Mouse (Mus musculus) left cerebral cortex, adult 9 months (tissue): ENCODE data around the gene Rabgap1l.

Experiments
- DNase-seq, 2 experiments: peaks; one replicate each; pipeline ENCODE4 v3.0.0; 2022; ENCODE audit warnings: low spot score in 2 of 2

Gene Rabgap1l

DNA sequence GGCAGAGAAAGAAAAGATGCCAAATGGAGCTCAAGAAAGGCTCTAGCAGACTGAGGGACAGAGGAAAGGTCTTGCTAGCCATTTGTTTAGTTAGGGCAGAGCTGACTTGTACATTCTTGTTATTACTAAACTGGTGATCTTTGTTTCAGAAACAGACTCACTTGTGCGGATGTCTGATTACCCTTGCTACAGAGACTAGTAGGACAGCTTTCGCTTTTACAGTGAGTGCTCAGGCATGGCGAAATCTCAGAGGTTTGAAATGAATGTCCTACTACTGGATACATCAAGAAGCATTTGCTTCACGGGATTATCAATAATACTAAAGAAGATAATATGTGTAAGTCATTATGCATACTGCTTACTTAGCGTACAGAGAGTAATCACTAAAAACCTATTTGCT, 548.3 kb downstream of the Rabgap1l start:
- no peak for DNase-seq

DNA sequence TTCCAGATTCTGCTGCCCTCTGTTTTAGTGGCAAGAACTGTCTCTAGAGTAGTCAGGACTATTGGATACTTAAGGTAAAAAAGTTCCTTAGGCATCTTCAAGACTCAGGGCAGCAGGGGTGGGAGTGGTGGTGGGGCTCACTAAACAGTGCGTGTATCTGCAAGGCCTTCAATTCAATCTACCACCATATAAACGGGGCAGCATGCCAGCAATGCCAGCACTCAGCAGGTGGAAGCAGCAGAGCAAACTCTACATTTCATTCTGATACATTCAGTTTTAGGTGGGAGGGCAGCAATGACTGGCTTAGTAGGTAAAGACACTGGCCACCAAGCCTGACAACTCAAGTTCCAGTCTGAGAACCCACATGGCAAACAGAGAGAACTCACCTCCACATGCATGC, 552.9 kb downstream of the Rabgap1l start:
- DNase-seq, result no peak

DNA sequence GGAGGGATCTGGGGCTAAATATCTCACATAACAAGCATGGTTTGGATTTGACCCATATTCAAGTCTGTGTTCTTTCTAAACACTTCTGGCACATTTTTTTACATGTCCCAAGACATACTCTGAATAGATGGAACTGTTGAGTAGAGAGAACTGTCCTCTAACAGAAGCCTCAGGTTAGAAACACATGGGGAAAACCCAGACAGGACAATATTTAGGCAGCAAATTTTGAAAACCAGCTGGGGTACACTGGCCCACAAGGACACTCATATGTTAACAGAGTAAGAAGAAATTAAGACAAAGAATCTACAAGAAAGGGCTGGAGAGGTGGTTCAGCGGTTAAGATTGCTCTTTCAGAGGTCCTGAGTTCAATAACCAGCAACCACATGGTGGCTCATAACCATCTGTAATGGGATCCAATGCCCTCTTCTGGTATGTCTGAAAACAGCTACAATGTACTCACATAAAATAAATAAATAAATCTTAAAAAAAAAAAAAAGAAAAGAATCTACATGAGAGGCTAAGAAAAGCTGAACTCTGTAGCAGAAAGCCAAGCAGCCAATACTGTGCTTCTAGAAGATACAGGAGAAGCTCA, 554.1 kb downstream of the Rabgap1l start:
- DNase-seq, result no peak

DNA sequence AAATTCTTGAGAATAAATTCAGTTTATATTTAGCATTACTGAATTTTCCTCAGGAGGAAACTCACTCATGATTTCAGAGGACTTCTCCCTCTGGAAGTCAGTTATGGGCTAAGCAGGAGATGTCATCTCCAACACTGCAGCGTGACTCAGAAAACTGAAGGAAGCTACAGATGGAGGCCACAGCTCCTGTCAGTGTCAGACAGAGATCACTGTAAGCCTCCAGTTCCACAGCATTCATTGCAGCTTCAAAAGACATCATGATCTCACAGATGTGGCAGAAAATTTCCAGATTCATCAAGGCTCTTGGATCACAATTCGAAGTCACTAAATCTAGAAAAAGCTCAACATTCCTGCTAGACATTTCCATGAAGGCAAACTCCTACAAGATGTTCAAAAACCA, 555.0 kb downstream of the Rabgap1l start:
- DNase-seq, result no peak

DNA sequence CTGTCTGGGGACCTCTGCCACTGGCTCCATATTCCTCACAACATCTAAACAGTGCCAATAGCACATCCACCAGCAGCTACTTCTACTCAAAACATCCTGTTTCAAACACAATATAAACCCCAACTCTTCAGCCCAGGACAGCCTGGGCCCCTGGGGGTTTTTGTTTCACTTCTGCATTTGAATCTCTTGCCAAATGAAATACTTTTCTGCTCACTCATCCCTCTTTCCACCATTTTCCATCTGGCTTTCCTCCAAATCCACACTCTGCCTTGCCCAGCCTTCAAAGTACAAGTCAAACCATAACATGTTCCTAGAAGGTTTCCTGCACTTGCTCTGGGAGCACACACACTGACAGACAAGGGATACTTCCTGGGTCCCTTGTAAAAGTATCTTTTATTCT, 559.1 kb downstream of the Rabgap1l start:
- DNase-seq, result no peak

DNA sequence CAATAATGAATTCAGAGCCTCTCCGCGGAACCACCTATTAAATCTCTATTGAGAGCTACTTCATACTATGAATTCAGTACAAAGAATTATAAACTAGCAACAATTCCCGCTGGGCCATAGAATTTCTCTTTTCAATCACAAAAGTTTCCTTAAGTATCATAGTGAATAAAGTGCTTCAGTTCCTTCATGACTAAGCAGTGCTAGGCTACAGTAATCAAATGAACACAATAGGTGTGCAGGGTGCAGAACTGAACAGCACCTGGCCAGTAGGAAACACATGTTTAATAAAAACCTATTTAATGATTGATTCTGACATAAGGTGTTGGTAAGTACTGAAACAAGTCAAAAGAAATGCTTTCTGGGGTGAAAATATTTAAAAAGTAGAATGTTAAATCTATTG, 560.9 kb downstream of the Rabgap1l start:
- no peak for DNase-seq

DNA sequence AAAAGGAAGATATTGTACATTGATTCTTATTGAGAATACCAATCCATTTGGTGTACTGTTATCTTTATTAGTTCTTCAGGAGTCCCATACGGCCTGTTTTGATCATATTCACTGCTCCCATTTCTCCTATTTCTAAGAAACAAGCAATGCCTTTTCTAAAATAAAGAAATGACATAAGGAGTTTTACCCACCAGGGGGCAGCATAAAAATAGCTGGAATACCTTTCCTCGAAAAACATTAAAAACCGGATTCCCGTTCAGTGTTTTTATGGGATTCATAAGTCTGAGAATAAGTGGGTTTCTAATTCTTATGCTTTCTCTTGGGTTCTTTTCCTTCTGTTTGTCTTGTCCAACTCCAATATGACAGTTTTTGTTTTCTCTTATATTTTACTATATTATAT, 562.0 kb downstream of the Rabgap1l start:
- DNase-seq, result peak in 1 of 2 experiments; percentile 56

DNA sequence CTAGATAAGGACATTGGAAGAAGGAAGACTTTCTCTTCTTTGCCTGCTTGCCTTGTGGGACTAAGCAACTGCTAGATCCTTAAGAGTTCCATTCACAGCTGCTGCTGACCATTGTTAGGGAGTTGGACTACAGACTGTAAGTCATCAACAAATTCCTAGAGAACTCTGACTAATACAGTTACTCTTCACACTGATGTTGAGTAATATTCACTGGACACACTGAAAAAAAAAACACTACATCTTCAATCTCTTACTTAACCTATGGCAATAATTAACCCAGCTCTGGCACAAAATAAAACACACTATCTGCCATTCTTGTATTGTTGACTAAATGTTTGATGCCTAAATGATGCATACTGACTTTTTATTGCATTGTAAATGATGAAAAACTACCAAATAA, 565.2 kb downstream of the Rabgap1l start:
- no peak for DNase-seq

DNA sequence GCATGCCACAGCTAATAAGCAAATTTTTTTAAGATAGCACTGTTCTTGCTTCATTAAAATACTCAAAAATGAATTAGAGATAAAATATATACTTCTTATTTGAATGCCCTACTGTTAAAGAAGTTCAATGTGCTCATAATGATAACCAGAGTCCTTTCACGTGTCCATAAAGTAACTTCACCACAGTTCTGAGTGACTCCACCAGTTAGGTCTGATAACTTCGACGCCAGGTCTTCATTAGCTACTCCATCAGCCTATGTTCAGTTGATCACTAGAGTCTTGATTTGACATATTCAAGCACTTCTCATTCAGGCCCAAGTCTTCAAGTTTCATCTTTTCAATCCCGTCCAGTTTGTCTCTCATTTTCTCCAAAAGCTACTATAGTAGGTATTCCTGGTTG, 565.8 kb downstream of the Rabgap1l start:
- DNase-seq, result no peak

DNA sequence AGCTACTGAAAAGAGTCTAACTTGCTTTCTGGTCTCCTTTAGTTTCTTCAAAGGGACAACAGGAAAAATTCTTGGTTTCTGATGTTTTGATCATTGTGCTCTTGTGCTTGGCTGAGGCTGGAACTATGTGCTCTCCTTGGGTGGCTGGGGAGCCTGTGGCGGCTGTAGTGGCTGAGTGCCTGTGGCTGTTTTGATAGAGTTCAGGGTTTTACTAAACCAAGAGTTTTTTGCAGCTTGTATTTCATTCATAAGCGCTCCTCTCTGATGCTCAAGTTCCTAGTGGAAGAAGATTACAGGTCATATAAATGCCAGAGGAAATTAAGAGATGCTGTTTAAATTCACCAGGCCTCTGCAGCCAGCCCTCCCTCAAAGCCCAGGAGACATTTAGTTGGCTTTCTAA, 568.9 kb downstream of the Rabgap1l start:
- DNase-seq, result no peak

DNA sequence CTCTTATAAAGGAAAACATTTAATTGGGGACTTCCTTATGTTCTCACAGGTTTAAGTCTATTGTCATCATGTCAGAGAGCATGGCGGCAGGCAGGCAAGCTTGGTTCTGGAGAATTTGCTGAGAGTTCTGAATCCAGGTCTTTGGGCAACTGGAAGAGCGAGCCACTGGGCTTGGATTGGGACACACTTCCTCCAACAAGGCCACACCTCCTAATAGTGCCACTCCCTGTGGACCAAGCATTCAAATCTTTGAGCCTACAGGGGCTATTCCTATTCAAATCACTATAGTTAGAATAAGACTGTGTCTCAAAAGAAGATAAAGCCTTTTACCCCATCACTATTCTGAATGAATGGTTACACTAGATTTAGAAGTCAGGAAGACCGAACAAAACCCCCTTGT, 575.1 kb downstream of the Rabgap1l start:
- DNase-seq, result no peak

DNA sequence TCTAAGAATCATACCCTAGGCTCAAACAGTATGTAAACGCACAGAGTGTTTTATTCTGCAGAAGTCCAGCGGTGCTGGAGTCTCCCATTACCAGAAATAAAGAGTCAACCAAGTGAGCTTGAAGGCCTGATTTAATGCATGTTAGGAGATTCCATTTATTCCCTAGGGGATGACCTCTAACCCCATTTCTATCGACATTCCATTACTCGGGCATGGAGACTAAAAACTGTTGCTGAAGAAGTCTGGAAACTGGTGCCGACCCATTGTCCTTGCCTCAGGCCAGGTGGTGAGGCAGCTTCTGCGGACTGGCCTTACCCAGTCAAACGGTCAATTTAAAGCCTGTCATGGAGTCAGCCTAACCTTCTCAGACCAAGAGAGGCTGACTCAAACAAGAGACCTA, 578.8 kb downstream of the Rabgap1l start:
- no peak for DNase-seq

DNA sequence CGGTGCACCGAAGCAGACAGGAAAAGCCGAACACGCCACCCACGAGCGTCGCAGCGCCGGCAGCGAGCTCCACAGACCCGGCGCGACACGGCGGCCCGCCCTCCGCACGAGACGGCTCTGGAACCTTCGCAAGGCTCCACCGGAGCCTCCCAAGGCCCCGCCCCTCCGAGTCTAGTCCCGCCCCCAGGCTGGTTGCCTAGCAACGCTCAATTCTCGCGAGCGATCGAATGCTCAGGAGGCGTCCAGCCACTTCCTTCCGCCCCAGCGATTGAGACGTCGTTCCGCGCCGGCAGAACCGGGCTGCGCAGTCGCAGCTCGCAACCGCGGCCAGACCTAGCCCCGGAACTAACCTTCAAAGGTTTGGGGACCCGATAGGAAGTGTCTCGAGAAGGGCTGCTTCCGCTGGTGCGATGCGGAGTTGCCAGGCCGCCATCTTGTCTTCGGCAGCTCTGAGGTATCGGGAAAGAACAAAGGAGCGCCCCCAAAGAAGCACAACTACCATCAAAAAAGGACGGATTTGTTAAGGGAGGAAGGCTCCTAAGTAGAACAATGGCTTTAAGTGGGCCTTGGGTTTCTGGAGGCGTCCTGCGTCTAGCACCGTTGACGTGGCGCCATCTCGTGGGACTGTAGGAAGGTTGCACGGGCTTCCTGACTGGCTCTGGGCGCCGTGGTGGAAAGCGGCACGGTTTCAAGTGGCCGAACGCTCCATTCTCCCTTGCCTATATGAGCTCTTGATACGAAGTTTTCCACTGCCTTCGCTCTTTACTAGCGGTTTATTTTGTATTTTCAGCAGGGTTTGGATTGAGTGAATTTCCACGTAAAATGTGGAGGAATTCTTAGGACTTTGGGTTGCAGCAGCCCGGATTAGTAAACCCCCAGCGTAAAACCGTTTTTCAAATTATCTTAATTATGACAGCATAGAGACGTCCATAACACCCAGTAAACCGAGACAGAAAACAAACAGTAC, 580.0 kb downstream of the Rabgap1l start, which contains the start of gene Cacybp:
Gene Cacybp (minus strand): TSS at position 173 of the 967 bp plus-strand sequence.
- DNase-seq, result peak; percentile 99 to 100

DNA sequence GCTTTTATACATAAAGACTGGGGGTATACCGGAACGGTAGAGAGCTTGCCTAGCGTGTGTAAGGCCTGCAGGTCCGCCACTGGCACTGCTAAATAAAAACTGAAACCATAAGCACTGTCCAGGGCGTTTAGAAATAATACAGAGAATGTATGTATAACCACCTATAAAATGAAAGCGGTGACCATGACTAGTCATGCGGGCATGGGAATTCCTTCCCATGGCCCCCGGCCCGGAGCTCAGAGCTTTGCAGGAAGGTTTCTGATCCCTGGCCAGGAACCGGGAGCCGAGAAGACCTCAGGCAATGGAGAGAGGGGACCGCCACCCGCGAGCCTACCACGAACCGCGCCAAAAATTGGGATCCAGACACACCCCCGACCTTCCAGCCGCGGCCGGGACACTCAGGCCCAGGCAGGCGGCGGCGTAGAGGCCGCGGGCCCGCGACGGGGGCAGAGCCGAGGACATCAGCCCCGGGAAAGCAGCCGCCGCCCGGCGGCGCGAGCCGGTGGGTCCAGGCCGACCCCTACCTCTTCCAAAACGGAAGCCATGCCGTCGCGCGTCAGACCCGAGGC, 580.8 kb downstream of the Rabgap1l start:
- peak in 1 of 2 experiments; percentile 46 for DNase-seq

DNA sequence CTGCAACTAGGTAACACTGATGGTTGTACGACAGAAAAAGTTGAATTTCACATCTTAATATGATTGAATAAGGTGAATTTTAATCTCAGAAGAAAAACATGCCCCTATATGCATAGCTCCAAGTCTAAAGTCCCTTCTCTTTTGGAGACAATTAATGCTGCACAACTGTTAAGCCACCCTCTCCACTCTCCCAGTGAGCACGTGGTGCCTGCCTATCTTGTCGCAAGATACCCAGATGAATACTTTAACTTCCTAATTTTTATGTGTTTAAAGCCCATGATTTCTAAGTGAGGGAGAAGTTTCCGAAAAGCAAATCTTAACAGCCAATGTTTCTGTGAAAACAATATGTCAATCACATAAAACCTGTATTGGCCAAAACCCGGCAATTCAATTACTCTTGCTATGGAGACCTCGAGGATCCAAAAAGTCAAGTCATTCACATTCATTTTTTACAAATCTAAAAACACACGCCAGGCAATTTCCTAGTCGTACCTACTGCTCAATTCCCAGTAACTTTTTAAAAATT, 581.4 kb downstream of the Rabgap1l start:
- no peak for DNase-seq

DNA sequence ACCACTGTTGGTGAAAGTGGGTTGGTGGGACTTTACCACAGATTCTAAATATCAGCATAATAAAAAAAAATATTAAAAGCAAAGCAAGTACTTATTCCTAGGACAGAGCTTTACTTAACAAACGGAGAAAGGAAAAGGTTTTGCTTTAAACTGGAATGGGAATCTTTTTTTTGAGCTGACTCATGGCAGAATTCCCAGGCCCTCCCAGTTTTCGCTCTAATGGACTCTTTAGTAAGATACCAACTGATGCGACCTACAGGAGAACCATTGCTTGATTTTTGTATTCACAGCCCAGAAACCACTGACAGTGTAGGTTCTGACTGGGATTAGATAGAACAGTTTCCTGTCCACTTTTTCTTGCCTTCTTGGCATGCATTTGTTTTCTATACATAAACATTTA, 582.4 kb downstream of the Rabgap1l start:
- no peak for DNase-seq

DNA sequence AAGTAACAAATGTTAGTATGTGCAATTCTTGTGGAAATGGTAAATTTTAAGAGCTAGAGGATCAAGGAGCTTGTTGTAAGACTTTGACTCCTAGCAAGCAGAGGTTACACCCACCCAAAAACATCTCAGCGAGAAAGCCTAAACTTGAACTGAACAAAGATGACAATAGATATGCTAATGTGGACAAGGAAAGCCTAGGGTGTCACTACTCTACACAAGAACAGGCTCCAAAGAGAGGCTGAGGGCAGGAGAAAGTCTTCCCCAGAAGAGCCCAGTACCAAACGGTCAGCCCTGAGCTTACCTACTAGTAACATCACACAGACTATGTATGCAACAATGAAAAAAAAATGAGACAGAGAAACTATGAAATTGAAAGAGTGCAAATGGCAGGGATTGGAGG, 583.2 kb downstream of the Rabgap1l start:
- no peak for DNase-seq

DNA sequence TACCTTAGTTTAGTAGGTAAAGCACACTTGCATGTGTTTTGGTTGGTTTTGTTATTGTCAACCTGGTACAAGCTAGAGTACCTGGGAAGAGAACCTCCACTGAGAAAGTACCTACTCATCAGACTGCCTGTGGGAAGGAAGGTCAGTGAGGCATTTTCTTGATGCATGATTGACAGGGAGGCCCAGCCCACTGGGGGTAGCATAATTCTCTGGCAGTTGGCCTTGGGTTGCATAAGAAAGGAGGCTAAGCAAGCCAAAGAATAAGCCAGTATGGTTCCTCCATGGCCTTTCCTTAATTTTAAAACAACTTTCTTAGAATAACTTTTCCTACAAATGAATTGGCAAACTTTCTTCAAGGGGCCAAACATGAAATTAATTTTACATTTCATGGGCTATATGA, 587.5 kb downstream of the Rabgap1l start:
- DNase-seq, result no peak

DNA sequence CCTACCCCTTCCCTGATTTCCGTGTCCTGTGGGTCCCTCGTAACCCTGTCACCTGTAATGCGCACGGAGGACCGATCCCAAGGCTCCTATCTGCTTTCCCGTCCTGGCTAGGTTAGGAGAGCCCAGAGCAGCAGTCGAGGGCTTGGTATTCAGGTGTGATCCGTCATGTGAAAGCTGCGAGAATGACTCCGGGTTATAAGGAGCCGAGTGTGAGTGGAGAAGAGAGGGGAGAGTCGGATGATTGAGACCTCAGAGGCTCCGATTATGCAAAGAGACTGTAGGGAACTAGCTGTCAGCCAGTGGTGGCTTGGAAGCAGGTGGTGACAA, 597.7 kb downstream of the Rabgap1l start:
- no peak for DNase-seq

DNA sequence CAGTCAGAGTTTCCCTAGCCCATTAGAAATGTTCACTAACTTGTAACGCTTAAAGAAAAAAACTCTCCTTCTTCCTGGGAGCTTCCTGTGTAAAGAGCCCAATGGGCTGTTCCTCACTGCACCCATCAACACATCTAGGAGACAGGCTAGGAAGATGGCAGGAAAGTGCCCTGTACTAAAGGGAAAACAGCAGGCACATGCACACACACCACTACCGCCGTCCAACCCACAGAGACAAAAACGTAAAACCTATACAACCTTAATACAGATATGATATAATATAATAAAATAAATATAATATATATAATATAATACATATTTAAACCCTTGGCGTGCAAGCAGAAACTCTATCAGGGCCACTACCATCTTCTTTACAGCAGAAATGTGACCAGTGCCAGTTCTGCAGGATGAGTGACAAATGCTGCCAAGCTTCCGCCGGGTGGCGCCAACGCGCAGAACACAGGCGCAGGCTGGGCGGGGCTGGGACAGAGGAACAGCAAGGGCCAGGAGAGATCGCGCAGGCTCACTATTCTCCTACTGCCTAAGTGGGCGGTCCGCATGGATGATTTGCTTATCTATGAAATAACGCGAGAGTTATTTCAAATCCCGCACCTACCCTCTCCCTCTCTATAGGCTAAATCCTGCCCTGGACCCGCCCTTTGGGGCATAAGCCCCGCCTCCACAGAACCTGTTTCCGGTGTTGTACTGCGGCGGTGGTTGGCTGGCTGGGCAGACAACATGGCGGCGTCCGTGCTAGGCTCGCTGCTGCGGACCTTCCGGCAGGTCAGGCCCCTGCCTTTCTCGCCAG, 598.3 kb downstream of the Rabgap1l start, which contains the start of gene Mrps14:
Gene Mrps14 (plus strand): TSS at position 687 of the 808 bp plus-strand sequence.
- peak; percentile 98 for DNase-seq

DNA sequence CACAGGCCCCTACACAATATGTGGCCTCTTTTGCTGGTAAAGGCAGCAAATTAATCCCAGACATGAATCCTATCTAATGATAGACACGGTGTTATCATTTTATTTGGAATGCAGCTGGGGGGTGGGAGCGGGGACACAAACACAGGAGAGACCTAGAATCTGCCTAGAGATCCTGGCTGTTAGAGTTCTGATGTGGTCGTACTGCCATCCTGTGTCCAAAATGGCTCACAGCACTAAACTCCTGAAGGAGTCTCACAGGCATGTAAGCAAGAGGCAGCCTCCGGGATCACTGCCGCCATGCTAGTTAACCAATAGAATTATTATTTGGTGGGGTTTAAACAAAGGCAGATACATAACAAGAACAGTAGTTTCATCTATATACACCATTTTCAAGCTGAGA, 608.5 kb downstream of the Rabgap1l start:
- peak in 1 of 2 experiments; percentile 72 for DNase-seq

DNA sequence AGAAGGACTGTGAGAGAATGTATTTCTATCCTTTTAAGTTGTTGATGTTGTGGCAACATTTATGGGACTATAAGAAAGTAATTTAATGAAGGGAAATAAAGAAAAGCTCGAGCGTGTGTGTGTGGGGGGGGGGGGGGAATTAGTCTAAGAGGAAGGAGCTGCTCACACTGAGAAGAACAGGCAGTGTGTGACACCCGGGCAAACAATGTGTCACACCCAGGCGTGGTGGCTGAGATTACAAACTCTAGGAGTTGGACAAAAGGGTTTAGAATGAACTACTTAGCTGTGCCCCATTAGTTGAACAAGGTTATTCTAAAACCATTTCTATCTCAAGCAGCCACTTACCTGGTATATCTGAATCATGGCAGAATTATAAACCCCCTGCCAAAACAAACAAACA, 611.8 kb downstream of the Rabgap1l start:
- no peak for DNase-seq
